Mouse (Mus musculus): Measurements from ENCODE around the gene Il4.

Gene Il4

DNA sequence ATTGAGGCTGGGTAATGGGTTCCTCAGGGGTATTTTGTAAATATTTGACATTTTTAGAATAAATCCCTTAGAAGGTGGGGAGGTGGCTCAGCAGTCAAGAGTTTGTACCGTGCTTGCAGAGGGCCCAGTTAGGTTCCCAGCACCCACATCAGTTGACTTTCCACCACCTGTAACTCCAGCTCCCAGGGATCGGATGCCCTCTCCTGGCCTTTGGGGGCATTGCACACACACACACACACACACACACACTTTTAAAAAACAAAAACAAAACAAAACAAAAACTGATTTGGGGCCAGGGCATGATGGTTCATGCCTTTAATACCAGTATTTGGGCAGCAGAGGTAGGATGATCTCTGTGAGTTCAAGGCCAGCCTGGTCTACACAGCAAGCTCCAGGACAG is 5.7 kb upstream of the Il4 start:
- DNase-seq (ENCODE audit: low spot score in 2 of 2), result no peak

DNA sequence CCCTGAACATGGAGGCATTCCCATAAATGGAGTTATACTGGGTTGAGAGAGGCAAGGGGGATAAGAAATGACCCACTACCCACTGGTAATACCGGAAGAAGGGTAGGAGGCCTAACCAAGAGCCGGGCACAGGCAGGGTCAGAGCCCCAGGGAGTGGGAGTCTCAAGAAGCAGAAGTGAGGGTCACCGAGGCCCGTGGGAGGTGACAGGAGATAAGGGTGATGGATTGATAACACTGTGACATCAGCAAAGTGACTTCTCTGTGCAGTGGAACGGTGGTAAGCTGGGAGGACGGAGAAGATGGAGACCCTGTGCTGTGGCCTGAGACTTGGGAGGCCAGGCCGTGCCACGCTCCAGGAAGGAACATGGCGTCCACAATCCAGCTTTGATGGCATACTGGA is 5.1 kb upstream of the Il4 start:
- DNase-seq (ENCODE audit: low spot score in 2 of 2), result no peak

DNA sequence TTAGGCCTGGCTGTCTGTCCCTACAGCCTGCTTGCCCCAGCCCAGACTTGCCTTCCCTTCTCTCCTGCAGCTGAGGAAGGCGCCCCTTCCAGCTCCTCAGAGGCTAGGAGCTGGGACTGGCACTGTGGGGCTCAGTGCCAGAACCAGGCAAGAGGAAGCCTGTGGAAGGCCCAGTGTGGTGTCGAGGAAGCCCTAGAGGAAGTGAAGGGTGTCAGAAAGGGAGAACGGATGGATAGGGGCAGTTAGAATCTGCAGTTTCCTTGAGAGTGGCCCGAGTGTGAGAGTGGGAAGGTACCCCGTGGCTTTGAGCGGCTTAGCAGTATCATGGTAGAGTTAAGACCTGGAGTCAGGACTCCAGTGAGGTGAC is 4.0 kb upstream of the Il4 start:
- DNase-seq (ENCODE audit: low spot score in 2 of 2), result no peak

DNA sequence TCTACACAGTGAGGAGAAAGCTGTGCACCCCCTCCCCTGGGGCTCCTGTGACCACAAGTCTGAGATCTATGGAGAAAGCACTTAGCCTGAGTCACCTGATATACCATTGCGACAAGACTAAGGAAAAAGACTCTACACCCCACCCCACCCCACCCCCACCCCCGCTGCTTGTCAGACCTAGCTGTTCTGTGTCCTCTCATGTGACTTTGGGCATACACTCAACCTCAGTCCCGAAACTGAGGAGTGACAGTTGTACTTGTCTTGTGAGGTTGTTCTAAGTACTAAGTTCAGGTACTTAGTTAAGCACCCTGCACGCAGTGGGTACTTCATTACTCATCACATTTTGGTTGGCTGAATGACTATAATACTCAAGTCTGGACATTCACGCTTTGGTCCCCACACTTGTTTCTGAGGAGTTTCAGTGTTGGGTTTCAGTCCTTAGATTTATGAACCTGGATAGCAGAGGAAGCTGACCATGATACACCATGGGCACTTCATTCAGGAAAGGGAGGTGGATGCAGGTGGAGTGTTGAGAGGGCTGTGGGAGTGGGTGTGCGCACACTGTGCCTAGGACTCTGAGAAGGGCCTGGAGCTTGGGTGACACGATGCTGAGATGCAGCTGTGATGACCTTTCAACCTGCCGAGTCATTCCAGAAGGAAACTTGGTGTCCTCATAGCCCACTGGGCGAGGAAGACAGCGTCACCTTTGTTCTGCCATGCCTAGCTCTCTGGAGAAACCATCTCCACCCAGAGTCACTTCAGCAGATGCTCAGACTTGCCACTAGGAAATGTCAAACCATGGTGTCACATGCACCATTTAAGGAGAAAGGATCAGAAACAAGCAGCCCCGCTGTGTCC is 3.3 kb upstream of the Il4 start:
- no peak for DNase-seq (ENCODE audit: low spot score in 2 of 2)

DNA sequence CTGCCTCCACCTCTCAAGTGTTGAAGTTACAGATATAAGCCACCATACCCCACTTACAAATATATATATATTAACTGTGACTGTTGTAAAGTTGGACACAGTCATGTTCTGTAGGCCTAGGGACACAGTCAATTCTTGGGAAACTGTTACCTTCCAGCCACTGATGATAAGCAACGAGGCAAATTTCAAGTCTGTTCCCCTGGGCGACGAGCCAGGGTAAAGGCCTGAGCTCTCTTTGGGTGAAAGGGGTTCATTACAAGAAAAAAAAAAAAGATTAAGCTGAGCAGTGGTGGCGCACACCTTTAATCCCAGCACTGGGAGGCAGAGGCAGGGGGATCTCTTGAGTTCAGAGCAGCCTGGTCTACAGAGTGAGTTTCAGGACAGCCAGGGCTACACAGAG is 1.6 kb upstream of the Il4 start:
- DNase-seq (ENCODE audit: low spot score in 2 of 2), result no peak

DNA sequence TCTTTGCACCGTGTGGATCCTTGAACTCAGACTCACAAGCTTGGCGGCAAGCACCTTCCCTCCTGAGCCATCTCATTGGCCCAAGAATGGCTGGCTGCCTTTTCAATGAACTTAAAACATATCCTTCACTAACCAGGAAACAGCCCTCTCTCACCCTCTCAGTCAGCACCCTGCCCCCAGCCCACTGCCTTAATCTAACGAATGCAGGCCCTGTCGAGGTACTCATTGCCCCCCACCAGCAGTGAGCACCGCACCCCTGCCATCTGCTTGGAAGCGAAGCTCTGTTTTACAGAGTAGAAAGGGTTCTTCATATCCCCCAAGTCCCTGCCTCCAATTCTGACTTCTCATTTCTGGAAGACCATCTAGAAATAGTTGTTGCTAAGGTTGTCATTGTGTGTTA is 959 bp upstream of the Il4 start:
- no peak for DNase-seq (ENCODE audit: low spot score in 2 of 2)

DNA sequence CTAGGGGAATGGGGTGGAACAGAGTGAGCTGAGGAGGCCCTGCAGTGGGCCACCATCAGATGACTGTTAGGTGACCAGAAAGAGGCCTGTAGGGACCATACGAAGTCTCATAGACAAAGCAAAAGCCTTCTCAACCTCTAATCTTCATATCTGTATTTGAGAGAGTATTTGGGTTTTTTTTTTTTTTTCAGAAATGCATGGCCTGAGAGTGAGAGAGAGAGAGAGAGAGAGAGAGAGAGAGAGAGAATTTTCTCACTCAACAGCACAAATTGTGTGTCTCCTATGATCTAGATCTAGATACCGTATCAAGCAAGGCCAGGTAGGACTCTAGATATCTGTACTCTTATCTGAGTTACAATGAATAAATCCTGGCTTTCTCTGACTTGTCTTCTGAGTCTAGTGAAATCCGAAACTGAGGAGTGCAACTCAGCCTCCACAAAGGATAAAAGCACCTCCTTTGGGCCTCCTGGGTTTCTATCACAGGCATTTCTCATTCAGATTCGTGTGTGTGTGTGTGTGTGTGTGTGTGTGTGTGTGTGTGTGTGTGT is 833 bp downstream of the Il4 start:
- DNase-seq (ENCODE audit: low spot score in 2 of 2), result no peak

DNA sequence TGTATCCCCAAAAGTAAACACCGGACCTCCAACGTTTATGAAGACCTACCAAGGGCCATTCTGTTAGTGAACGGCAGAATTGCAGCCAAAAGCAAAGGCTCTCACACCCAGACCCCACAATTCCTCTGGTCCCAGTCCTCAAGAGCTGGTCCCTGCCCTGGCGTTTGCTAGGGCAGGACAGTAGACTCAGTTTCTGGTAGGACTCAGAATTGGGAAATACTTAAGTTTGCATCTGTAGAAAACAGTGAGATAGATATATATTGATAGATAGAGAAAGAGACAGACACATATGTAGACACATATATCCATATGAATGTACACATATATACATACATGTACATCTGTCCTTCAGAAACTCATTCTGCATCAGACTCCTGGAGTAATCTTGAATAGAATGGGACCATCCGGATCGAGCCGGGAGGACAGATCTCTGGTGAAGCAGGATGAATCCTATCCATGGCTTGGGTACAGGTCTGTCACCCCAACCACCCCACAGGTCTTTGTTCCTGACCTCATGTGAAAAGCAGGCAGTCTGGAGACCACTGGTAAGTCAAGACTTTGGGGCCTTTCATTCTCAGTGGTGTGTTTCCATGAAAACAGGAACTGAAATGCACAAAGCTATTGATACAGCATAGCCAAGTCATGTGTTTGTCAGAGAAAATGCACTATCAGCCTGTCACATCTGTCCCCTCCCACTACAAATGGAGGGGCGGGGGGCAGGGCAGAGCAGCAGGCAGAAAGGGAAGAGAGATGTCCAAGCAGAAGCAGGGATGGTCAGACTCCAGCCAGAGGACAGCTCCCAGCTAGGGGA is 1.5 kb downstream of the Il4 start:
- no peak for DNase-seq (ENCODE audit: low spot score in 2 of 2)

DNA sequence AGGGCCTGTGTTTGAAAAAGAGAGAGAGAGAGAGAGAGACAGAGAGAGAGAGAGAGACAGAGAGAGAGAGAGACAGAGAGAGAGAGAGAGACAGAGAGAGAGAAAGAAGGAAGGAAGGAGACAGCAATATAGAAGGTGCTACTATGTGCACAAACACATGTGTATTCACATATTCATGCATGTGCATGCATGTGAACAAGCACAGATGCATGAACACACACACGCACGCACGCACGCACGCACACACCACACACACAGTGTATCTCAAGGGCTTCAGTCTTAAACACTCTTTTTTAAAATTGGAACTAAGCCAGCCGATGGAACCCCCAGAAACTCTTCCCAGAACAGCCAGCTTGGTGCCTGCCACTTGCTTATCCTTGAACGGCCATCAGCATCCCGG is 2.9 kb downstream of the Il4 start:
- no peak for DNase-seq (ENCODE audit: low spot score in 2 of 2)

DNA sequence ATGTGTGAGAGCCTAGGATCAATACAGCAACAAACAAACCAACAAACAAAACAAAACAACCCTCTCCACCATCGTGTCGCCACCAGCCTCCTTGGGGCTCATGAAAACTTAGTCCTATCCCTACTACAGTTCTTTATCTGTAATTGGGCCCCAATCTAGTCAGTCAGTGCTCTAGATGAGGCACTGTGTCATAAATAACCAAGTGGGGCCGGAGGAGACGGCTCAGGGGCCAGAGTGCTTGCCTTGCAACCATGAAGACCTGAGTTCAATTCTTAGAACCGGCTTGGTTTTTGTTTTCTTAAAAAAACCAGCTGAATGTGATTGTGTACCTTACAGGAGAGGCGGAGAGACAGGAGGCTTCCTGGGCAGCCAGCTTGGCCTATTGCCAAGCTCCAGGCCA is 3.3 kb downstream of the Il4 start:
- DNase-seq (ENCODE audit: low spot score in 2 of 2), result no peak

DNA sequence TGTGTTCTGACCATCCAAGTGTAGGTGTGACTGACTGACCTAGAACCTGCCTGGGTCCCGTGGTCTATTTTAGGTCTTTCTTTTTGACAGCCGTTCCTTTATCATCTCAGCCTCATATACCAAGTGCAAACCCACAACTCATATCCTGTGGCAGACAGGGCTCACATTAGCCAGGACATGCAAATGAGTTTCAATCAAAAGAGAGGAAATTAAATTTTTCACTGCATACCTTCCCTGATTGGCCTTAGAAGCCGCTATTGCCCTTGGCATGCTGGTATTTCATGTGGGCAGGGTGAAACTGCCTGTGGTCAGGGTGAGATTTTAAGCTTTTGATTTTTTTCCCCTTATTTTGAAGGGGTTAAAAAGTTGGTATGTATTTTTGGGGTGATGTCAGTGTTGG is 8.8 kb downstream of the Il4 start:
- DNase-seq (ENCODE audit: low spot score in 2 of 2), result no peak

DNA sequence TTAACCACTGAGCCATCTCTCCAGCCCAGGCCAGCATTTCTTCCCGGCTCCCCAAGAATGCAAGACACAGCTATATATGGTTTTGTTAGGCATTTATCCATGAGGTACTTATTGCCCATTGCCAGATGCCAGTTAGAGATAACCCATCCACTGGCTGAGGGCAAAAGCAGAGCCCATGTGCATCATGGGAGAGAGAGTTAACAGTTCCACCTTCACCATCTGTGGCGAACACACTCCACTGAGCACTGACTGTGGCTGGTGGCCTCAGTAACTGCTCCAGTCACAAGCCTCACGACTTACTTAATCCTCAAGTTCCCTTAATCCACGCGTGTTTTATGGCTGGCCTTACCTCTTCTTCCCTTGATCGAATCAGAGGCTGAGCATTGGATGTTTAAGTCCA is 9.2 kb downstream of the Il4 start:
- no peak for DNase-seq (ENCODE audit: low spot score in 2 of 2)

DNA sequence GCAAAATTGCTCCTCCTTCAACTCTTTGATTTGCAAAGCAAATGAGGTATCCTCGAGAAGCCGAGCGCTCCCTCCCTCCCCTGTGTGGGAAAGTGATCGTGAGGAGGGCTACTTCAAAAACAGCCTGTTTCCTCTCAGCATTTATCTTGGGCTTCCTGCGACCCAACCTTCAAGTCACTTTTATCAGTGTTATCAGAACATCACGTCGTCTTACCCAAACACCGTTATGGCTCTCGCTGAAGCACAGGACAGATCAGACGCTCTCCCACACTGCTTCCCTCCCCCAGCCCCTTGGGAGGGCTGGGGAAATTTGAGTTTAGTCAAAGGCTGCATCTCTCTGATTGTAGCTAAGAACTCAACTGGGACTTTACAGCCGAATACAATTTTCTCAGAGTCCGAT is 12.9 kb downstream of the Il4 start:
- DNase-seq (ENCODE audit: low spot score in 2 of 2), result no peak

DNA sequence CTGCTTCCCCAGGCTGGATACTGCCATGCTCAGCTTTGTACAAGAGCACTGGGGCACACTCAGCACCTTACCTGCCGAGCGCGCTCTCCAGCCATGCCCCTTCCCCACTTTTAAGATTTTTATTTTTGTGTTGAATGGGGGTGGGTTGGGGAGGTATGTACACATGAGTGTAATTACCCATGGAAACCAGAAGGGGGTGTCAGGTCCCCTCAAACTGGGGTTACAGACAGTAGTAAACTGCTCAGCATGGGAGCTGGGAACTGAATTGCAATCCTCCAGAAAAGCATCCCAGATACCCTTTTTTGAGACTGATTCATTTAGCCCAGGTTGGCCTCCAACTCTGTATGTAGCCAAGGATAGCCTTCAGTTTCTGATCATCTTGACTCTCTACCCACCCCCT is 13.5 kb downstream of the Il4 start:
- no peak for DNase-seq (ENCODE audit: low spot score in 2 of 2)

DNA sequence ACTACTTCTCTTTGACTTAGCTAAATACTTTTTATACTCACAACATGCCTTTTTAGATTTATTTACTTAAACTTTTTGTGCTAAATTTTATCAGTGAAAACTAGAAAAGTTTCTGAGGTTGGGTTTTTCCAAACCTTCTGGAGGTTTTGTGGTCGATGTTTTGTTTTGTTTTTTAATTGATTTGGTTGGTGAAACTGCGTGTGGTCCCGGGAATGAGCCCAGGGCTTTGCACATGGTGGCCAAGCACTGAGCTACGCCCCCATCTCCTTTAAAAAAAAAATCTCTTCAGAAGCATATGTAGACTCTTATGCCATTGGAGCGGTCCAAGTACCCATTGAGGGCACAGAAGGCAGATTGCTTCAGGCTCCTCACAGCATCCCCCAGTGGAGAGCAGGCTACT is 27.4 kb downstream of the Il4 start:
- DNase-seq (ENCODE audit: low spot score in 2 of 2), result no peak

DNA sequence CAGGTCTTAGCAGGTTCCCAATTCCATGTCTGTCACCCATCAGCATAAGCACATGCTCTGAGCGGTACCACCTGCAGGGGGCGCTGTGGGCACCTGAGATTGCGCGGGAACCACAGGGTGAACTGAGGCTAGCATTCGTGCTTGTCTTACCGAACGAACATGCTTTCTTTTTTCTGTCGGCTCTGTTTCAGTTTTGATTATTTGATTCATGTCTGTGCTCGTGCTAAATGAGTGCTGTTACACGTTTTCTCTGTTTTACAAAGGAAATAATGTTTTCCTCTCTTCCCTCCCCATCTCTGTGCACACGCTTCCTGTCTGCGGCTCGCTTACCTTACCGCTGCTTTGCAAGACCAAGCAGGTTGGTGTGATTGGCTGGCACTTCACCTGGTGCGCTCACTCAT is 28.1 kb downstream of the Il4 start:
- no peak for DNase-seq (ENCODE audit: low spot score in 2 of 2)

DNA sequence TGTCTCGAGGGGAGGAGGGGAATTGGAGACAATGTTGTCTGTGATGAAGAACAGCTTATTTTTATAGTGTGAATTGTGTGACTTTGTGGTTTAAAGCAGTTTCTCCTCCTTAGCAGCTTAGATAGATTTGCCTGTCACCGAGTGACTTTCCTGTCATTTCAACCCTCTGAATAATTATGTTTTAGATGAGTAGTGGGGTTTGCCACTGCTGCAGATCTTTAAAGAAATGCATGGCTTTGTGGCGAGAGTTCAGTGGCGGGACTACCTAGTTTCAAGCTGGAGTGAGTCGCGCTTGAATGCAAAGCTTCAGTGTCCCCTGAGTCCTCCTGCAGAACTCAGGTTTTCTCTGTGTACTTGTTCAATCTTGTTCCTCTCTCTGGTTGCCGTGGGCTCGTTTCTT is 30.2 kb downstream of the Il4 start:
- no peak for DNase-seq (ENCODE audit: low spot score in 2 of 2)

DNA sequence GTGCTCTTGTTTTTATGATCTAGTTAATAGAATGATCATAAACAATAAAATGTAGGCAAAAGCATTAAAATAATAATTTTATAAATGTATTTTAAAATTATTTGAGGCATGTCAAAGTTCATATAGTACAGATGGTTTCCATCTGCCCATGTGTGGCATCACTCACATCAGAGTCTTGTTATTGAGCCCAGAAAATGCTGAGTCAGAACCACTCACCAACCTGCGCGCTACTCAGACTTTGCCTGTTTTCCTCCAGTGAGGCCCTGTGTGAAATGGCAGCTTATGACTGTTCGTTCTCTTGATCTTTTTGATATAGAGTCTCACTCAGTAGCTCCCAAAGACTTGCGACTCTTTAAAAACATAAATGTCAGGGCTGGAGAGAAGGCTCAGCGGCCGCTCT is 33.0 kb downstream of the Il4 start:
- DNase-seq (ENCODE audit: low spot score in 2 of 2), result no peak

DNA sequence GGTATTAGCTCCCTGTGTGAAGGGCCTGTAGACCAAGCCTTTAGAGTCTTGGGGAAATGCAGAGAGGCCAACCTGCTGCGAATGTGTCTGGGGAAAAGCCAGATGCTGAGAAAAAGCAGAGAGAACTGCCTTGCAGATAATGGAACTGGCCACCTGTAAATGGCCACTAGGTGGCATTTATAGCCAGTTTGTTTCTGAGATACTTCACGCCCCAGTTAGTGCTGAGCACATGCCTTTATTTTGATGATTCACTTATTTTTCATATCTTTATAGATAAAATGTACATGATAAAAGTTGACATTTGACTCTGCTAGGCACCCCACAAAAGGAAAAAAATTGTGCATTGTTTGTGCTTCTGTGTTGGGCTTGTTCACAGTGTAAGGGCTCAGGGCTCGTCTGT is 33.6 kb downstream of the Il4 start:
- no peak for DNase-seq (ENCODE audit: low spot score in 2 of 2)

DNA sequence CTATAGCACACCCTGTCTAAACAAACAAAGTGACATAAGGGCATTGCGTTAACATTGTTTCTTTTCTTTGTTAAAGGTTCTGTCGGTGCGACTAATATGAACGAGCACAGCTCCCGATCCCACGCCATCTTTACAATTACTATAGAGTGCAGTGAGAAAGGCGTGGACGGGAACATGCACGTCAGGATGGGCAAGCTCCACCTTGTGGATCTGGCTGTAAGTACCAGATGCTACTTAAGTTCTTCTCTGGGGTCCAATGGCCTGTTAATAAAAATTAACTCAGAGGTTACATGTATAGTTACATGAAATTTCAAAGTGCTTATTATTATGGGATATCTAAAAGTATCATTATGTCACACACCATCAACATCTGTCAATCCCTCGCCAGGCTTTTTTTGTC is 35.3 kb downstream of the Il4 start:
- DNase-seq (ENCODE audit: low spot score in 2 of 2), result no peak

DNA sequence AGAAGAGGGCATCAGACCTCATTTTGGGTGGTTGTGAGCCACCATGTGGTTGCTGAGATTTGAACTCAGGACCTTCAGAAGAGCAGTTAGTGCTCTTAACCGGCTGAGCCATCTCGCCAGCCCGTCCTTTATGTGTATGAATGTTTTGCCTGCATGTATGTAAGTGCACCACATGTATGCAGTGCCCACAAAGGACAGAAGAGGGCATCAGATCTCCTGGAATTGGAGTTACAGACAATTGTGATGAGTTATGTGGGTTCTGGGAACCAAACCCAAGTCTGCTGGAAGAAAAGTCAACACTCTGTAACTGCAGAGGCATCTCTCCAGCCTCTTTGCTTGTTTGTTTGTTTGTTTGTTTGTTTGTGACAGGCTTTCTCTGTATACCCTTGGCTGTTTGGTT is 37.9 kb downstream of the Il4 start:
- no peak for DNase-seq (ENCODE audit: low spot score in 2 of 2)

DNA sequence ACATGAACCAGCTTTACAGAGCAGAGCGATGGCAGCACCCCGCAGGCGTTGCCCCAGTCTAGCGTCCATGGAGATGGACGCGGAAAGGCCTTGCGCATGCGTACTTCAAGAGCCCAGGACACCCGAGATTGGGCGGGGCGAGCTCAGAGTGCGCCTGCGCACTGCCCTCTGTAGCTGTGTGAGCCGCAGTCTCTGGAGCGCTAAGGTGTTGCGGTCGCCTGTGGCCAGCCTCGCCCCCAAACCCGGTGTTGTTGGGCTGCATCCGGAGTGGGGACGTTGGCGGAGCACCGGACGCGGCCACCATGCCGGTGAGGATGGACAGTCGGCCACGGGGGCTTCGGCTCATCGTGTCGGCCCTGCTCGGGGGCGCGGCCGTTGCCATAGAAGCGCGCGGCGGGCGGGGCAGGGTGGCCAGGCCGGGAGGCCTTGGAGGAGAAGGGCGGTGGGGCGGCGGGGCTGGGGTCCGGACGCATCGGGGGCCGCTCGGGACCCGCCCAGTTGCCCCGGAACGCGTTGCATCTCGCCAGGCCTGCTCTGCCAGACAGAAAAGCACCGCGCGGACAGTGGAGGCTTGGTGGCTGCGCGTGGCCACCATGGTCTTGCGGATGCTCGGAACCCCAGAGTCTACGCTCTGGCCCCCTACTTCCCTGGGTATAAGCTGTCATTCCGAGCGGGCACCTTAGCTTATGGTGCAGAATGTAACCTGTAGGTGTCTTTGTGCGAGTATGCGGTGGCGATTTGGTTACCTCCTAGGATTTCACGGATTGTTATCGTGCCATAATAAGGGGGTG is 51.0 kb downstream of the Il4 start, which contains the start of gene Kif3a:
Gene Kif3a, plus strand, starts transcription at position 156 of the 791 bp plus-strand sequence.
- peak; percentile 92 to 94 for DNase-seq (ENCODE audit: low spot score in 2 of 2)
